Mouse (Mus musculus) spleen, adult 10 weeks (tissue): ENCODE data around the gene Olfr1269. TPM values are rescaled to one million over a fixed set of nuclear protein-coding genes. Genes with fewer than 3 reads are reported as not detected.

ENCODE experiments used
- polyA plus RNA-seq: library from polyadenylated mRNA; stranded (reverse); fragments of 350-450 nt; fragmentation: Illumina TruSeq; extraction: RNeasy Lipid Tissue Mini Kit (QIAGEN cat#74804); gene quantifications from one replicate; pipeline ENCODE4 v1.2.3, GENCODE M21; 2015; ENCODE audit warnings: low replicate concordance; ENCODE audit not compliant: insufficient read depth

The Olfr1269 gene
- not detected for polyA plus RNA-seq

GRCm38 (mm10) chr2:90121312-90121711, at the start of gene Olfr1269:
Gene Olfr1269, minus strand, starts transcription at chr2:90121412.

GRCm38 (mm10) chr2:90152991-90153390, 31.8 kb upstream of the Olfr1269 start, which contains the start of gene Olfr1270:
Gene Olfr1270, minus strand, starts transcription at chr2:90153091.

DNA sequence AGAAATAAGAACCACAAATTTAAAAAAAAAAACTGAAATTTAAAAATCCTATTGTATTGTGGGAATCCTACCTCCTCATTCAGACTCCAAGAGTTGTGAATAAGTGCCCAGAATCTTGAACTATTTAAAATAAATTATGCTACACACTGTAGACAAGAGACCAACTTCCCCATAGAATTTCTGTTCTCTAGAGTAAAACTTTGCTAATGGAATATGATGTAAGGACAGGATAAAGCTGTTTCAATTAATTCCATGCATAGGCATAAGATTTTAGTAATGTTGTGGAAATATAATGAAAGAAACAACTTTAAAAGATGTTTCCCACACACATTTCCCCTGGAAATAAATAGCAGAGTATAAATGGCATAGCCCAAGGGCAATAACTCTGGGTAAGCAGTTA, 21.0 kb upstream of the Olfr1269 start, which contains the start of gene Olfr32:
Gene Olfr32 (minus strand): TSS at position 101 of the 400 bp plus-strand sequence.

Other genes starting within 250 kb of the Olfr1269 start
- not detected for gene Olfr1257, start 243.0 kb downstream of the Olfr1269 start, polyA plus RNA-seq
- gene Olfr1258, start 194.1 kb downstream of the Olfr1269 start, polyA plus RNA-seq: not detected
- not detected for gene Olfr1259, start 172.7 kb downstream of the Olfr1269 start, polyA plus RNA-seq
- gene Olfr1260, start 147.1 kb downstream of the Olfr1269 start, polyA plus RNA-seq: not detected
- not detected for gene Olfr1261, start 130.2 kb downstream of the Olfr1269 start, polyA plus RNA-seq
- gene Olfr1262, start 121.3 kb downstream of the Olfr1269 start, polyA plus RNA-seq: not detected
- not detected for gene Olfr1263, start 109.3 kb downstream of the Olfr1269 start, polyA plus RNA-seq
- not detected for gene Olfr1264, start 95.8 kb downstream of the Olfr1269 start, polyA plus RNA-seq
- gene Olfr1265, start 86.1 kb downstream of the Olfr1269 start, polyA plus RNA-seq: not detected
- gene Olfr140, start 57.8 kb downstream of the Olfr1269 start, polyA plus RNA-seq: not detected
- gene Olfr32, start 20.9 kb upstream of the Olfr1269 start, polyA plus RNA-seq: not detected
- gene Olfr1270, start 31.7 kb upstream of the Olfr1269 start, polyA plus RNA-seq: not detected
- gene Olfr1506, start 103.1 kb upstream of the Olfr1269 start, polyA plus RNA-seq: not detected
- gene Olfr142, start 136.2 kb upstream of the Olfr1269 start, polyA plus RNA-seq: not detected
- not detected for gene Olfr1271, start 149.6 kb upstream of the Olfr1269 start, polyA plus RNA-seq
- not detected for gene Olfr1272, start 171.4 kb upstream of the Olfr1269 start, polyA plus RNA-seq
- not detected for gene Gm13769, start 200.8 kb upstream of the Olfr1269 start, polyA plus RNA-seq